Mouse (Mus musculus): ENCODE measurements around the gene Erich3.
"Not testable (repeated sequence)": the region's sequence is repeated elsewhere in the genome, so short reads cannot be mapped to it uniquely, and the experiment has no call there.

Erich3 gene

GRCm38 (mm10) chr3:154663545-154663944 is at the start of gene Erich3:
Gene Erich3, plus strand, starts transcription at chr3:154663859.
- no peak for DNase-seq (ENCODE audit: low spot score)

GRCm38 (mm10) chr3:154614771-154615170 is 48.9 kb upstream of the Erich3 start:
- DNase-seq (ENCODE audit: low spot score): no peak

GRCm38 (mm10) chr3:154615304-154615703 is 48.4 kb upstream of the Erich3 start:
- no peak for DNase-seq (ENCODE audit: low spot score)

GRCm38 (mm10) chr3:154616106-154616505 is 47.6 kb upstream of the Erich3 start:
- no peak for DNase-seq (ENCODE audit: low spot score)

GRCm38 (mm10) chr3:154628284-154628683 is 35.4 kb upstream of the Erich3 start:
- DNase-seq (ENCODE audit: low spot score): no peak

GRCm38 (mm10) chr3:154631281-154631680 is 32.4 kb upstream of the Erich3 start:
- DNase-seq (ENCODE audit: low spot score): not testable (repeated sequence)

GRCm38 (mm10) chr3:154633091-154633490 is 30.6 kb upstream of the Erich3 start:
- no peak for DNase-seq (ENCODE audit: low spot score)

- DNase-seq (ENCODE audit: low spot score): peak; percentile 37
These were observed 16.8 kb upstream of the Erich3 start for GRCm38 (mm10) chr3:154646638-154647442.

- DNase-seq (ENCODE audit: low spot score): no peak
These were observed 16.2 kb upstream of the Erich3 start for GRCm38 (mm10) chr3:154647443-154647780.

GRCm38 (mm10) chr3:154649411-154650285 is 14.0 kb upstream of the Erich3 start:
- peak; percentile 30 for DNase-seq (ENCODE audit: low spot score)

- DNase-seq (ENCODE audit: low spot score): no peak
These were observed 12.4 kb upstream of the Erich3 start for GRCm38 (mm10) chr3:154651192-154651821.

- peak; percentile 85 for DNase-seq (ENCODE audit: low spot score)
These were observed 10.9 kb upstream of the Erich3 start for GRCm38 (mm10) chr3:154652581-154653420.

- no peak for DNase-seq (ENCODE audit: low spot score)
These were observed 10.2 kb upstream of the Erich3 start for GRCm38 (mm10) chr3:154653454-154653853.

GRCm38 (mm10) chr3:154654284-154654683 is 9.4 kb upstream of the Erich3 start:
- no peak for DNase-seq (ENCODE audit: low spot score)

- DNase-seq (ENCODE audit: low spot score): no peak
These were observed 8.8 kb upstream of the Erich3 start for GRCm38 (mm10) chr3:154654901-154655300.

- no peak for DNase-seq (ENCODE audit: low spot score)
These were observed 7.9 kb upstream of the Erich3 start for GRCm38 (mm10) chr3:154655711-154656110.

- DNase-seq (ENCODE audit: low spot score): peak; percentile 35
These were observed 420 bp downstream of the Erich3 start for GRCm38 (mm10) chr3:154663976-154664581.

GRCm38 (mm10) chr3:154664636-154665035 is 977 bp downstream of the Erich3 start:
- DNase-seq (ENCODE audit: low spot score): no peak

GRCm38 (mm10) chr3:154668485-154668884 is 4.8 kb downstream of the Erich3 start:
- no peak for DNase-seq (ENCODE audit: low spot score)

- no peak for DNase-seq (ENCODE audit: low spot score)
These were observed 6.9 kb downstream of the Erich3 start for GRCm38 (mm10) chr3:154670584-154670983.

- no peak for DNase-seq (ENCODE audit: low spot score)
These were observed 7.4 kb downstream of the Erich3 start for GRCm38 (mm10) chr3:154671013-154671412.
